Mouse (Mus musculus) G1E (cell line): ENCODE data around the gene D330020A13Rik.

Experiments
- CTCF ChIP-seq: IDR thresholded peaks from 2 replicates; pipeline ENCODE4 v1.5.1; 2012; ENCODE audit warnings: low read depth, low read length, inconsistent platforms, mixed read lengths
- GATA1 ChIP-seq: IDR thresholded peaks from 2 replicates; pipeline ENCODE4 v1.6.1; 2012; ENCODE audit warnings: borderline replicate concordance, low read length, inconsistent platforms, mixed read lengths
- GATA2 ChIP-seq: IDR thresholded peaks from 2 replicates; pipeline ENCODE4 v1.6.1; 2012; ENCODE audit warnings: low read depth, low read length, inconsistent platforms, borderline replicate concordance
- POLR2AphosphoS5 ChIP-seq: IDR thresholded peaks from 2 replicates; pipeline ENCODE4 v1.6.1; 2012; ENCODE audit warnings: low read depth, low read length, inconsistent platforms; ENCODE audit not compliant: insufficient replicate concordance
- TAL1 ChIP-seq: conservative IDR thresholded peaks from 2 replicates; pipeline ENCODE4 v1.6.1; 2012; ENCODE audit warnings: low read depth, low read length, inconsistent platforms, mixed read lengths

DNA sequence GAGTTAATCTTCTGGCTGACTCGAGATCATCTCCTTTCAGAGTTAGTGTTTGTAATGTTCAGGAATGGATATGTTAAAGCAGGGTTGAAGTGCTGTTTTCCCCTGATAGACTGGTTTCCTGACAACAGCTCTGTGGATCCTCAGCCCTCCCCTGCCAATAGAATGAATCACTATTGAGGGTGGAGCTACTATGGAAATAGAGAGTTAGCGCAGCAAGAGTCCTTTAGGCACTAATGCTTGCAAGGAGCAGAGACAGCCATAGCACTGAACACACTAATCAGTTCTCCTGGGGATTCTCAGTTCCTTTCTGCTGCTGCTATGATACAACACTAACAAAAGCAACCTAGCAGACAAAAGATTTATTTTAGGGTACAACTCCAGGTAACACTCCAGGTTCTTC lies 26.2 kb downstream of the D330020A13Rik start:
- TF ChIP-seq CTCF (no peak), GATA1 (no peak), TAL1 (no peak), POLR2AphosphoS5 (no peak), GATA2 (no peak)
